Mouse (Mus musculus) spleen, postnatal 36 days (tissue): ENCODE results near the gene Dok5.

Experiments used
- DNase-seq, 2 experiments: peaks; one replicate each; pipeline ENCODE4 v3.0.0; 2022; ENCODE audit warnings: low spot score in 2 of 2, mixed read lengths in 1 of 2

Gene Dok5

DNA sequence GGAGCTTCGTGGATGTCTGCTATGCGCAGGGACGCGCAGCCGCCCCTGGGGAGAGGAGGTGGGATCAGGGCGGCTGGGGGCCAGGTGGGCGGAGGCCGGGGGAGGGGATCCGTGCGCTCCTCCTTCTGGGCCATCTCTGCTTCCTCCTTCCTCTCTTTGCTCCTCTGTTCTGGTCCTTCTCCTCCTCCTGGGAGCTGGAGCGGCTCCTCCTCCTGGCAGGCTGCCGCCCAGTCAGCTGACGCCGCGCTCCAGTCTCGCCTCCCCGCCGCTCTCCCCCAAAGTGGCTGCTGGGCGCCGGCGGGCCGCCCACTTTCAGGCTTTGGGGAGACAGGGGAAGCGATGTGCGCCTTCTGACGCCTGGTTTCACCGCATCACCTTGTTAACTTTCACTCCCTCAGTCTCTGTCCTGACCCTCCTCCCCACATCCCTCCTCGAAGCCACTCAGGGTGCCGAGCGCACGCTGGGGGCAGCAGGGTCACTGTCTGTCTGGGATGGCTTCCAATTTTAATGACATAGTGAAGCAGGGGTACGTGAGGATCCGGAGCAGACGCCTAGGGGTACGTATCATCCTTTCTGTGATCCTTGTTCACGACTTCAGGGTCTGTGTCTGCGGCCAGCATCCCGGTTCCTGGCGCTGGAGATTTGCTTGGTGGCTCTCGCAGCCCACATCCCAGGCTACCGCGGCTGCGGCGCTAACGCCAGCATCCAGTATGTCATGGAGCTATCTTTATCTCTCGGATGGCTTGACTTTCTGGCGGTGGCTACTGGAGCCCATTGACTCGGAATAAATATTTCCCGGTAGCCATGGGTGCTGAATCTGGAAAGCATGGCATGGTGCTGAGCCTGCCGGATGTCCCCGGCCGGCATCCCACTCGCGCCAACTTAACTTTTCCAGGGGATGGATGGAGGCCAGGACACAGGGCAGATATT lies at the start of gene Dok5:
Gene Dok5, plus strand, starts transcription at position 176 of the 930 bp plus-strand sequence.
- no peak for DNase-seq

DNA sequence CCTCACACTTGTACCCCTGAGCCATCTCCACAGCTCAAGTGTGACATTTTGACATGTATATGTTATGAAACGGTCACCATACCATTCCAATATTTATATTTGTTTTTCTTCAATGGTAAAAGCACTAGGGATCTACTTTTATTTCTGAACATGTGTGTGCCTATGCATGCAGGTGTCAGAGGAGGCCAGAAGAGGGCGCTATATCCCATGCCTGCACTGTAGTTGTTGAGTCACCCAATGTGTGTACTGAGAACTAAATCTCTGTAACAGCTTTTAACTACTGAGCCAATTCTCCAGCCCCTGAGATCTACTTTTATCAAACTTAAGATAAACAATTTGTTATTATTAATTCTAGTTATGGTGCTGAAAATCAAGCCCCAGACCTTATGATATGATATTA lies 48.2 kb upstream of the Dok5 start:
- no peak for DNase-seq

DNA sequence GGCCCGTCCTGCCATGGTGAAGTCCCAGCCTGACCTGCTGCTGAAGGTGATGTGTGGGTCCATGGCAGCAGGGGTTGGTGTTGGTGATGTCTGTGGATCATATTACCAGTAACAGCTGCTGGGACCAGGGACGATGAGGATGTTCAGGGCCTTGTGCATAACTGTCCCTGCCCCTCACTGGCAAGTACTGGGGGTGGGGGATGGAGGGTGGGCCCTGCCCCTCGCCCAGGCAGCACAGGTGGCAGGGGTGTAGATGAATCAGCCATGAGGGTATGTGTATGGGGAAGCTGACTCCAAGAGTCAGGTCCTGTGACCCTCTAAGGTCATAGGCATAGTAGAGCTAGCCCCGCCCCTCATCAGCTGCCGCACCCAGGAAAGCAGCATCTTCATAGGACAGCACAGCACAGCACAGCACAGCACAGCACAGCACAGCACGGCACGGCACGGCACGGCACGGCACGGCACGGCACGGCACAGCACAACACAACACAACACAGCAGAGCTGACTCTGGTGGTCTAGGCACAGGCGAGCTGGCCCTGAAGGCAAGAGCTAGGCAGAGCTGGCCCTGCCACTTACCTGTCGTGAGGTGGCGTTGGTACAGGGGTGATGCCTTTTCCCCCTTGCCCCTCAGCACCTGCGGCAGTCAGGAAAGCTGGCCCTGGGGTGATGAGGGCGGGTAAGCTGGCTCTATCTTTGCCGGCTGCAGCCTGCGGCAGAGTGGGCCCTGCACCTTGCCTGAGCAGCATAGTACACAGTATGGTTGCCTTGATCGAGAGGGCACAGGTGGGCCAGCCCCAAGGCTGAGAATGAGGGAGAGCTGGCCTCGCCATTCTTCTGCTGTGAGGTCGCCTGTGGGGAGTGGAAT lies 36.3 kb upstream of the Dok5 start:
- DNase-seq, result no peak

DNA sequence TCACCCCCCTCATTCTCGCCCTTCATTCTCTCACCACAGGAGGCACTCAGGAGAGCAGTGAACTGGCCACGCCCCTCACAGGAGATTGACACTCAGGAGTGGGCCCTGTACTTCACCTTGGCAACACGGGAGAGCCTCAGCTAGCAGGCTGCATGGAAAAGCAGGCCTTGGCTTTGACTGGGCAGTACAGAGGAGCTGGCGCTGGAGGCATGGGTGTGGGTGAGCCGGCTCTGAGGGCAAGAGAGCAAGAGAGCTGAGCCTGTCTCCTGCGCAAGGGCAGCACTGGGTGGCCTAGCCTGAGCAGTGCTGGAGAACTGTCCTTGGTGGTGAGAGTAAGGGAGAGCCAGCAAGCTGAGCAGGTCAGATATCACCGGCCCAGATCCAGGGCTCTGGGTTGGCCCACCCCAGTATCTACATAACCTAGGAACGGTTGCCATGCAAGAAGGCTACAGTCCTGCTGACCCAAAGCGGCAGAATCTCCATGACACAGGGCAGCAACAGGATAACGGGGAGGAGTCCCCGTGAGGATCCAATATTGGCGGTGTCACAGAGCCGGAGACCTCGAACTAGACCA lies 35.6 kb upstream of the Dok5 start:
- DNase-seq, result no peak

DNA sequence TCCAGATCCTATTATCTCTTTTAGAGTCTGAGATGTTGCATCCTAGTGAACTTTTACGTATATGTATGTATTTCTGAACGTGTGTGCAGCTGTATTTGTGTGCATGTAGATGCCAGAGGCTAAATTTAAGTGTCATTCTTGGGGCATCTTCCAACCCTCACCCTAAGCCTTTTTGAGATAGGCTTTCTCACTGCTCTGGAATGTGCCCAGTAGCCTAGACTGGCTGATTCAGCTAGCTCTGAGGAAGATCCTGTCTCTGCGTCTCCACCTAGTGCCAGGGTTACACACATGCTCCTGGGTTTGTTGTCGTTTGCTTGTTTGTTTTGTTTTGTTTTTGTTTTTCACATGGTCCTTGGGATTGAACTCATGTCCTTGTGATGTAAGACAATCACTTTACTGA lies 31.1 kb upstream of the Dok5 start:
- no peak for DNase-seq

DNA sequence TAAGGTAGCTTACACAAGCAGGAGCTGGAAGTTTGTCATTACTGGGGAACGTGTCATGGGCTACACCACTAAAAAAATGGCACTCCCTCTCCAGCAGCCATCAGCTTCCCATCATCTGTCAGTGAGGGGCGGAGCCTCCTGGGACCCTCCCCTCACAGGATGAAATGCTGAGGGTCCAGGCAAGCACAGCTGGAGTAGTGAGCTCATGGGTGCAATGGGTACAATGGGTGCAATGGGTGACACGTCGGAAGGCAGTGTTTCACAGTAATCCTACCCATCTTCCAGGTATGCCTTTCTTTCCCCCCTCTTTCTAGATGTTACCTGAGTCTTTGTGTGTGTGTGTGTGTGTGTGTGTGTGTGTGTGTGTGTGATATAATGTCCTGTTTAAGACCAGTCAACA lies 25.1 kb upstream of the Dok5 start:
- no peak for DNase-seq

DNA sequence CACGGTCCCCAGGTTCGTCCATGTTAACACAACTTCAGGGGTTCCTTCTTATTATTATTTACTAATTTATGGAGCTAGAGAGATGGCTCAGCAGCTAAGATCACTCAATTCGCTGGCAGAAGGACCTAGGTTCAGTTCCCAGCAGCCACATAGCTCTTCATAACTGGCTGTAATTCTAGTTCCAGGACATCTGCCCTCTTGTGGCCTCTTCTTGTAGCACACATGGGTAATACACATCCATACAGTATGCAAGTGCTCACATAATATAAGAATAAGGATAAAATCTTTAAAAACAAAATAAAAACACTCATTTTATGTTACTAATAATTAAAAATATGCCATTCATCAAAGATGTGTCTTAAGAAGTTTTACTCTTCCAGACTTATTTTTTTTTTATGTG lies 23.9 kb upstream of the Dok5 start:
- DNase-seq, result no peak

DNA sequence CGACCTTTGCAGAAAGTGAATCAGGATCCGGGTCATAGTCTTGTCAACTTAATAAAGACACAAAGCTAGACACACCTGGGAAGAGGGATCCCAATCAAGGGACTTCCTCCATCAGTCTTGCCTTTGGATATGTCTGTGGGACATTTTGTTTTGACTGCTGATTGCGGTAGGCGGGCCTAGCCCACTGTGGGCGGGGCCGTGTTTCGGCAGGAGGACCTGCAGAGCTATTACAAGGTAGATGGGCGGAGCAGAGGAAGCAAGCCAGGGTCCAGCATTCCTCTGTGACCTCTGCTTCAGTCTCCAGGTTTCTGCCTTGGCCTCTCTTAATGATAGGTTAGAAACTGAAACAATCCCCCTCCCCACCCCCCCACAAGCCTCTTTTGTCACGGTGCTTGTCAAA lies 22.7 kb upstream of the Dok5 start:
- no peak for DNase-seq

DNA sequence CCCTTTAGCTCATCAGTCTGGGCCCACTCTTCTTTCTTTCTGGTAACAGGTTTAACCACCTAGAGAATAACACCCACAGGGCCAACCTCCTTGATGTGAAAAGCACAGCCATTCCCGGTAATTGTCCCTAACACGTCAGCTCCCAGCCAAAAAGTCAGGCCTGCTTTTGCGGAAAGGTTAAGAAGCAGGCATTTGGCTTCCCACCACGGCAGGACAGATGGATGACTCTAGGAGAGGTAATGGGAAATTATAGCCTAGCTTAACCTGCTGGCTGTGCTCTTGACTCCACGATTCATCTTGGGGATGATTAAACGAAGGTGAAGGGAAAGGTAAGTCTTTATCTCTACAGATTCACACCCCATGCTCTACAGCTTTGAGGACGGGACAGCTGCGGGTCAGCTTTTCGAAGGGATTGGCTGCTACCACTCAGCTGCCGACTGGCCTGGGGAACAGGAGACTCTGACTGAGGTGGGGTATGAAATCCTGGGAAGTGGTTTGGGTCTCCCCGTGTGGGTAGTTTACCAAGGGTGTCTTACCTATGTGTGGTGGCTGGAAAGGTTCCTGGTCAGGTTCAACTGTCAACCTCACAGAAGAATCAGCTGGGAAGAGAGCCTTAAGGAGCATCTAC lies 18.8 kb upstream of the Dok5 start:
- DNase-seq, result no peak

DNA sequence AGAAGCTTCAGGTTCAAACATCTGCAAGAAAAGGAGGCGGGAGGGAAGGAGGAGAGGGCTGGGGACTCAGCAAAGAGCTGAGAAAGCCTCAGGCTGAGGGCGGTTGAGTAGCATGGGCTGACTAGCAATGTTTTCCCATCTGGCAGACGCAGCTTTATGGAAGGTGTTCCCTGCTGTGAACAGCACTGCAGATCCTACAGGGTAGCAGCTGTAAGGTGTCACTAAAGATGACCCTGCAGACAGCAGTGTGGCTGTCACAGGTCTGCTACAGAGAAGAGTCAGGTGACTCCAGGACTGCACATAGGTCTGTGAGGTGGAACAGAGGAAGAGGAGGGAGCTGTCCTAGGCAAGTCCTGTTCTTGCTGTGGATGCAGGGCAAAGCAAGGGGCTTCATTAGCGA lies 11.2 kb upstream of the Dok5 start:
- no peak for DNase-seq

DNA sequence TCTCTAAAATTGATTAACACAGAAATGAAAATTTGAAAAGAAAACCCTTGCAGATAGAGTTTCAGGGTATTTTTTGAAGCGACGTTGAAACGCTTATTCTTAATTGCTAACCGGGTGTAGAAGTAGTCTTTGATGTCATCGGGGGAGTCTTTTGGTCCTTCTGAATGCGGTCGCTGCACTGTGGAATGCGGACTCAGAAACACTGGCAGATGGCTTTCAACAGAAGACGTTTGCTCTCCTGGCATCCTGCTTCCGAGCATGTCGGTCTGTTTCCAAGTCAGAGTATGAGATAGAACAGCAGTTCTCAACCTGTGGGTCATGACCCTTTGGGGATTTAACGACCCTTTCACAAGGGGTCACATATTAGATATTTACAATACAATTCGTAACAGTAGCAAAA lies 7.5 kb upstream of the Dok5 start:
- no peak for DNase-seq

DNA sequence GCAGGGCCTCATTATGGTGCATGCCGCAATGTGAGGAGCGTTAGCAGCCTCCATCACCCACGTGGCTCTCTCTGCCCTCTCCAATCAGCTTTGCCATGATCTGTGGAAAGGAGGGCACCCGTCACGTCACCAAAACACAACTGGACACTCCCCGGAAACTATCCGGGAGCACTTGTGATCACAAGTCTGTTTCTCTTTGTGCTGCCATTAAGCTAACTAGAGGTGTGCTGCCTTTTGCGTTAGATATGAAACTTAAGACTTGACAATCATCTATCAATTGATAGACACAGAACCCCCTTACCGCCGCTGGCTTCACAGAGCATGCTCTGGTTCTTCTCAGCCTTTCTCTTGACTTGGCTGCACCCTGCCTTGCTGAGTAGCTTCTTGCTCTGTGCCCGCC lies 6.9 kb upstream of the Dok5 start:
- no peak for DNase-seq

DNA sequence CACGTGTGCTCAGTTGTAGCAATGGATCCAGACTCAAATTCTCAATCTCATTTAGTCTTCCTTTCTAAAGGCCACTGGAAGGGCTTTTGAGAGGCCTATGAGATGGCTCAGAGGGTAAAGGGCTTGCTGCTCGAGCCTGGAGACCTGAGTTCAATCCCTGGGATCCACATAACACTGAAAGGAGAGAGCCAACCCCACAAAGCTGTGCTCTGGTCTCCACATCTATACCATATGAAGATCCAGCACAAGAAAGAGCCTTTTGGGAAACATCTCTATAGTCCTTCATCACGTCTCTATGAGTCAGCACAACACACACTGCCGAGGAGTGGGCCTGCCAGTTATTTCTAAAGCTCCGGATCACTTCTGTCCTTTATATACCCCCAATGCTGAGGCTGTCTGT lies 5.8 kb upstream of the Dok5 start:
- DNase-seq, result no peak

DNA sequence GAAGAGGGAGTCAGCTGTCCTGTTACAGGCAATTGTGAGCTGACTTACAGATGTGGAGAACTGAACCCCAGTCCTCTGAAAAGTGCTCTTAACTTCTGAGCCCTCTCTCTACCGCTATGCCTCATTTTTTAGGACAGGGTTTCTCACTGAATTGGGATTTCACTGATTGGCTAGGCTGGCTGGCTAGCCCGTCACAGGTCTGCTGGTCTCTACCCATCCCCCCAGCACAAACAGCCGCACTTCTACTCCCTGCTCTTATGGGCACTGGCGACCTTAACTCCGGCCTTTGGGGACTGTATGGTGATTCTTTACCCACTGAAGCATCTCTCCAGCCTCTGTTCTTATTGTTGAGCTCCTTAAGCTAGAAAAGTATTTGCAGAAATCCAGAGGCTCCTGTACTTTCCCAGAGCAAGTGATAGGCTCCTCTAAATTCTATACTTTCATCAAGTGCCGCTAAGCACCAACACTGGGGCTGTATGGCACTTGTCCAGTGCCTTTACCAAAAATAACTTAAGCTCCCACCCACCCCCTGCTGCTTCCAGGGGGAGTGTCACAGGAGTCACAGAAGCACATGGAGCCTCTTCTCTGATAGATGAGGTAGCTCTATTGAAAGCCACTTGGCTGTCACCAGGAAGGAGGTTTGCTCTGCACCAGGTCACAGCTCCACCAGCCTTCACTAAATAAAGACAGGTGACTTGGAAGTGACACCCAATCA lies 4.5 kb upstream of the Dok5 start:
- DNase-seq, result no peak

DNA sequence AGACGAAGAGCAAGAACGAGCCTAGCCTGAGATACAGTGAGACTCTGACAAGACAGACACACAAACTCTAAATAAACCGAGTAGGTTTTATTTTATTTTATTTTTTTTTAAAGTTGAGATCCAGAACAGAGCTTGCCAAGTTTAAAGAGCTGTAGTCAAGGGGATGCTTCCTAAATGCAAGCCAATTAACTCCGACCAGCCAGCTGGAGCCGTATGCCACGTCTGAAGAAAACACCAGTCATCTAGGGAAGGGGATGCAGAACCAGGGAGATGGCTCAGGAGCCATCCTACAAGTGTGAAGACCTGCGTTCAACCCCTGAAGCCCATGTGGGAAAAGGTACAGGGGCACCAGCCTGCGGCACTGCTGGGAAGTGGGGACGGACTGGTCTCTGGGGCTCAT lies 2.7 kb upstream of the Dok5 start:
- no peak for DNase-seq

DNA sequence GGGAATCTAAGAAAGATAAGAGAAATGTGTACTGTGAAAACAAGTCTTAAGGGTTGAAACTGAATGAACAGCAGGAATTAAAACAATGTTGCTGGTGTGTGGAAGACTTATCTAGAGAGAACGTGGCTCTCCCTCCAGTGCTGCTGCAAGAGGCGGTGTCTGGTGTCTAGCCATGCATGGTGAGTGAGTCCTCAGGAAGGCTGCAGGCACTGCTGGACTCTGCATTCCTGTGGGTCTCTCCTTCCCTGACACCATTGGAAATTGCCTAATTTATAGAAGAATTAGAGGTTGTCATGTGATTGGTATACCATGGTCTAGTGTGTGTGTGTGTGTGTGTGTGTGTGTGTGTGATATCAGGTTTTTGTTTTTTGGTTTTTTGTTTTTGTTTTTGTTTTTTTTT lies 1.9 kb upstream of the Dok5 start:
- no peak for DNase-seq

DNA sequence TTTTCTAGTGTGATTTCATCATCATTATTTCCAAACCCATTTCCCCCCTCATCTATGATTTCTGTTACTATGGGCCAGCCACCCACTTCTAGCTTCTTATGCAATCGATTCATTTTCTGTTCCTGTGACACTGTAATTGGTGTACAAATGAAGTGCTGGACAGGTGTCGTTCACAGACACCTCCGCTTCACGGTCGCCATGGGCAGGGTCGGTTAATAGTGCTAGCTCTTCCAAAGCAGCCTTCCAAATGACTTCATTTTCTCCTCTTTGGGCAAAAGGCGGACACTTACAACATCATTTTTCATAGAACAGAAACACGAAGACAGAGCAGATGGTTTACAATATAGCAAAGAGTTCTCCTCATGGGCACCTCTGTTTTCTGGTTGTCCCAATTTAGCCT lies 1.5 kb upstream of the Dok5 start:
- DNase-seq, result no peak

DNA sequence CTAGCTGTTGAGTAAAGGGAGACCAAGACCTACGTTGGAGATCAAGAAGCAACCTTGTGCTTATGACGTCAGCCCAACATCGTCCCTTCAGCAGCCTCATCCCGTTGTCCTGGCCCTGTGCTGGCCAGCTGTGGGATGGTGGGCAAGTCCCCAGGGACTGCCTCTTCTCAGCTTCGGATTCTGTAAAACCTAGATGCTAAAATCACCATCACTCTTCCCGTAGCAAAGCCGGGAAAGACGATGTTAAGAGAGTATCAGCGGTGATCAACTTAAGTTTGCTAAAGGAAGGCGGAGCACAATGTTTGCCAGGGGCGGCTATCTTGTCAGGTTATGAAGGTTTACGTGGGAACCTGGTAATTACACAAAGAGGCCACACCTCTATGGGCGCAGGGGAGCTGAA lies 826 bp upstream of the Dok5 start:
- no peak for DNase-seq

DNA sequence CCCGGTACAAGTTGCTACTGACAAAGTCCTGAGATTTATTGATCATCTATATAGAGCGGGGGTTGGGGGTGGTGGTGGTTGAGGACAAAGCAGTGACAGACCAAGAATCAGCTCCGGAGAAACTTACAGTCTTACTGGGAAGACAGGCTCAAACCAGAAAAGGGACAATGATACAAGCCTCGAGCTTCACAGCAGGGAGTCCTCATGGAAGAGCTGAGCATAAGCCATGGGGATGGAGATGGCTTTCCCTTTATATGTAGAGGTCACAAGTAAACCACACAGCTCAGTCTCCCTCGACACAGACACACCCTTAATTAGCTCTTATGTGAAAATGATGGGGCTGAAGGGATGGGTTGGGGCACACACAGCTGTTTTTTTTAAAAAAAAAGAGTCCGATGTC lies 402 bp upstream of the Dok5 start:
- DNase-seq, result no peak

DNA sequence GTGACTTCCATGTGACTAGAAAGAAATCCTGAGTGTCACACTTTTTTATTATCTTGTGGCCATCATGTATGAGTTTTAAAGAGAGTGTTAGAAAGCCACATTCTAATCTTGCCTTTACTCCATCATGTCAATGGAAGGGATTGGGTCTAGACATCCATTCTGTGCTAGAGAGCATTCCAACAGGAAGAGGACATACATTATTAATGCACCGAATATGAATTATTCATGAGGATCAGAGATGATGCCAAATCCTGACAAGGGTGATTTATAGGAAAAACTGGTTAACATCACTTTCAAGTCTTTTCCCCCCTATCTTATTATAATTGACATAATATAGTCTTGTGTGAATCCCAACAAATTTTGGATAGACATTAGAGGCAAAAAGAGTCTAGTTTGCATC lies 2.1 kb downstream of the Dok5 start:
- DNase-seq, result no peak

DNA sequence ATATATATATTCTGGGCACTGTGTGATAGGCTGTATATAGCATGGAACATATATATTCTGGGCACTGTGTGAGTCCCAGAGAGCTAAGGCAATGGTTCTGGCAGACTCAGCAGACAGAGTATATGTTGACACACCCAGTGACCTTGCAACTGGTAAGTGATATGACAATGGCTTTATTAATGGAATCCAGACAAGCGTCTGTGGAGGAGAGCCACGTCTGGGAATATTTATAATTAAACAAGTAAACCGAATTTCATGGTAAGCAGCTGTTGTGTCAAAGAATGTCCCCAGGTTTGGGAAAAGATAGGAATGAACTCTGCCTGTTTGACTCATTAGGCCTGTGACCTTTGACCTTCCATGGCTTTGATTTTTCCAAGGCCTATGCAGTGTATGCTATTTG lies 2.8 kb downstream of the Dok5 start:
- DNase-seq, result no peak

DNA sequence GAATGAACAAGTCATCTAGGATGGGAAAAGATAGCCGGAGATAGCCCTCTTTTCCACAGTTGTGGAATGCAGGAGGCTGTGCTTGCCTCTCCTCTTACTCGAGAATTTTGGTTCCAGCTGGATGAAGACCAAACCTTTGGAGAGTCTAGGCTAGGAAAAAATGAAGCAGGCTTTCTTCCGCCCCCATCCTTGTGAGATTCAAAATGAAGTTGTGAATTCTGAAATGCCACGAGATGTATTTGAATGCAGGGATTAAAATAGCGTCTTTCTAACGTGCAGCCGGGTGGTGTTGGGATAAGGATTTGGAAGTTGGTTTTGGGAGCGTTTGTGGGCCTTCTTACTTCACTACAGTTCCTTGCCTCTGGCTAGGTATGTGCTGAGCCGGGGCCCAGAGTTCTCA lies 6.8 kb downstream of the Dok5 start:
- DNase-seq, result no peak
